Mouse (Mus musculus): ENCODE measurements around the gene Il6ra.

DNA sequence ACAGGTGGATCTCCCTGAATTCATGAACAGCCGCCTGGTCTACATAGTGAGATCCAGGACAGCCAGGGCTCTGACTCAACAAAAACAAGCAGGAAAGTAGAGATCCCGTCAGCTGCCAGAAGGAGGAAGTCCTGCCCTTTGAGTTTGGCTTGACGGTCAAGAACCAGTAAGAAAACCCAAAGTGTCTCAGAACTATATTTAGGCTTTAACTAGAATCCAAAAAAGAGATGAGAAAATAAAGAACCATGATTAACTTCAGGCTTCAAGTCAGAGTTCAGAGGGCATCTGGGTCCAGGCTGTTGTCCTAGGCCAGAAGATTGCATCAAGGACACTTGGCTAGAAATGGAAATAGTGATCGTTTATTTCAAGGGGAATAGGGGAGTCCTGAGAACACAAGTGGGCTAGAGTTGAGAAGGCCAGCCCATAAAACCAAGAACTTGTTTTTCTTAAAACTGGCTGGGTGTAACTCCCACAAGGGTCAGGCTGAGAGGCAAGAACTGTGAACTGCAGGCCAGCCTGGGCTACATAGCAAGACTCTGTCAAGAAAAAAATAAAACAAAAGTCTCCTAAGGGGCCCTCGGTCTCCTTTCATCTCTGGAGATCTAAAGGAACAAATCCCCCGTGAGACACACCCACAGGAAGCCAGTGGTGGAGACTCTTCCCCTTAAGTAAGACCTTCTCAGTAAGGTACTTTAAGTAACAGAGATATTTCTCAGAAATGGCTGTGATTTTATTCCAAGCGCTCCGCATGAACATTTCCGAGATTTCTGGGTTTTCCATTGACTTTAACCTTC lies 49.1 kb downstream of the Il6ra start:
- TF ChIP-seq CTCF (IDR thresholded peaks at IDR 0.05; ENCODE audit: low read depth, low read length) (no peak), GATA1 (IDR thresholded peaks at IDR 0.05; ENCODE audit: borderline replicate concordance, low read length) (no peak), POLR2AphosphoS5 (IDR thresholded peaks at IDR 0.05; ENCODE audit: insufficient replicate concordance, low read depth, low read length) (no peak)

All from G1E (cell line).